Mouse (Mus musculus): ENCODE data around the gene Tesmin.

The Tesmin gene

DNA sequence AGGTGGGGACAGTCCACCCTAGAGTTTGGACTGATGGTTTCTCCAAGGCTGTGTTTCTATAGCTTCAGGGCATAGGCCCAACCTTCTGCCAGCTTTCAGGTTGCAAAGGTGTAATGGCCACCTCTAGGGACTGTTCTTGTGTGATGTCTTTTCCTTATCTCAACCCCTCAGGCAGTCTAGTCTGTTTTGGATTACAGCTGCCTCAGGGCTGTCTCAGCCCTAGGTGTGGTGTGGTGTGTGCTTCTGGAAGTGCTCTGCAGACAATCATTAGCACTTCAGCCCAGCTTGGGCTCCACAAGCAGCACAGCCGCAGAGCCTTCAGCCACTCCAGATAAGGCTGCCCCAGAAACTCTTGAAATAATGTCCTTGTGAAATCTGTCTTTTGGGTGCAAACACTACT, 3.7 kb downstream of the Tesmin start:
- no peak for DNase-seq (ENCODE audit: low read depth, low spot score)

DNA sequence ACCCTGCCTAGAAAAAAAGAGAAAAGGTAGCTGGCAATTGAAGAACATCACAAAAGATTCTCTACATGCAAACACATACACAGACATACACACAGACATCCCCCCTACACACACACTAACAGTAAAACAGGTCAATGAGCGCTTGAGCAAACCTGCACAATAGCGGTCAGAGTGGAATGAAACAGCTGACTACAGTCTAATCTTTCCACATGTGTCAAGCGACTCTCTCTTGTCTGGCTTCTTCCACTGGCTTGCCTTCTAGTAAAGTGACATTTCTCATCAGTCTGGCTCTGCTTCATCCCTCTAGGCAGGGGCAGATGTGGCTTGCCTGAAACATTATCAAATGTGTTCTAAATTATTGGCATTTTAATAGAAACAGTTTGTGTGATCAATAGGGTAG, 5.6 kb downstream of the Tesmin start:
- no peak for DNase-seq (ENCODE audit: low read depth, low spot score)

DNA sequence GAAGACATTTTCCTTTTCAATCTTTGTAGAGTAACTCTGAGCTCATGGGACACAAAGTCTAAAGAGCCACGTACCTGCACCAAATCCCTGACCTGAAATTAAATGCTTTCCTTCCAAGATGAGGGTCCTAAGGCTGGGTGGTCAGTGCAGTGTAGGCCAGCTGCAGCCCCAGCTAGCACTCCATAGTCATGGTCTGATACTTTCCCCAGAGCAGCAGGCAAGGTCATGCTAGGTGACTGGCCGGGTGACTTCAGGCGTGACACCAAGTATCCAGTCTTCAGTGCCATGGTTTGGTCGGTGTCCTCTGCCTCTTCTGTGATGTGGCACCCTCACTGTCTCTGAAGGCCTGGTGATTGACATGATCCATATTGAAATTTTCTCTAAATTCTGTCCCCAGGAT, 11.4 kb downstream of the Tesmin start:
- no peak for DNase-seq (ENCODE audit: low read depth, low spot score)

- DNase-seq (ENCODE audit: low read depth, low spot score), result no peak
Measured at GRCm38 (mm10) chr19:3401504-3401903, 12.8 kb downstream of the Tesmin start.

- no peak for DNase-seq (ENCODE audit: low read depth, low spot score)
Measured at GRCm38 (mm10) chr19:3401943-3402342, 13.3 kb downstream of the Tesmin start.

DNA sequence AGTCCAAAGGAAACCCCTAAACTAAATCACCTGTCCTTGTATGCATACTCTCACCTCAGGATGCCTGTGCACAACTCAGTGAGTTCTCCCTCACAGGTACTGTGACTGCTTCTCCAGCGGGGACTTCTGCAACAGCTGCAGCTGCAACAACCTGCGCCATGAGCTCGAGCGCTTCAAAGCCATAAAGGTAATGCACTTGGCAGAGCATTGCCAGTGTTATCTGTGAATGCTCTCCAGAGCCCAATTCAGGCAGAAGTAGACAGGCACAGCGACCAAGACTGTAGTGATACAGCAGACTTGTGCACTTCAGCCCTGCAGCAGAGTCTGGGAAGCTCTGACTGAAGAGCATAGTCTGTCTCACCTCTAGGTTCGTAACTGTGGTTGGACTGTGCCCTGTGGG, 13.7 kb downstream of the Tesmin start:
- DNase-seq (ENCODE audit: low read depth, low spot score), result no peak

- no peak for DNase-seq (ENCODE audit: low read depth, low spot score)
Measured at GRCm38 (mm10) chr19:3404030-3404429, 15.4 kb downstream of the Tesmin start.

GRCm38 (mm10) chr19:3405531-3406281, 17.0 kb downstream of the Tesmin start:
- DNase-seq (ENCODE audit: low read depth, low spot score), result no peak

DNA sequence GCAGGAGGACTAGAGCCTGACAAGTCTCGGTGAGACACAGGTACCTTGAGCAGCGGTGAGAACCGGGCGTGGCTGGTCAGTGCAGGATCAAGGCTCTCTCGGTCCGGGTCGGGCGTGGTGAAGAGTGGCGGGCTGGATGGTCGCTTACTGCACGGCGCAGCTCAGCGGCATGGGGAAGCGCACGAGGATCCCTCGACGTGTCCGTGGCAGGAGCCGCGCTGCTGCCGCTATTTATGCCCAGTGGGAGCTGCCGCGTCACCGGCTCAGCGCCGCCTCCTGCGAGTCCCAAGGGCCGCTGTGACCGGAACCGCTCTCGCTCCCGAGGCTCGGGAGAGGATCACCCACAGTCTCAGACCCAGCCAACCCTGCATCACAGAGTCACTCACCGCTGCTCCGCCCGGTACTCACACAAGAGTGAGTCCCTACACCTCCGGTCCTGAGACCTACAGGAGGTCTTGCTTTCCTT, 25.6 kb downstream of the Tesmin start, which contains the start of gene Gal:
Gene Gal (minus strand): TSS at position 277 of the 466 bp plus-strand sequence.
- peak; percentile 18 for DNase-seq (ENCODE audit: low read depth, low spot score)

- DNase-seq (ENCODE audit: low read depth, low spot score), result no peak
Measured at GRCm38 (mm10) chr19:3419251-3419650, 30.6 kb downstream of the Tesmin start.

- no peak for DNase-seq (ENCODE audit: low read depth, low spot score)
Measured at GRCm38 (mm10) chr19:3422488-3422887, 33.8 kb downstream of the Tesmin start.

- no peak for DNase-seq (ENCODE audit: low read depth, low spot score)
Measured at GRCm38 (mm10) chr19:3422981-3423380, 34.3 kb downstream of the Tesmin start.

- no peak for DNase-seq (ENCODE audit: low read depth, low spot score)
Measured at GRCm38 (mm10) chr19:3424214-3424613, 35.6 kb downstream of the Tesmin start.

- DNase-seq (ENCODE audit: low read depth, low spot score), result no peak
Measured at GRCm38 (mm10) chr19:3428057-3428830, 39.6 kb downstream of the Tesmin start.

DNA sequence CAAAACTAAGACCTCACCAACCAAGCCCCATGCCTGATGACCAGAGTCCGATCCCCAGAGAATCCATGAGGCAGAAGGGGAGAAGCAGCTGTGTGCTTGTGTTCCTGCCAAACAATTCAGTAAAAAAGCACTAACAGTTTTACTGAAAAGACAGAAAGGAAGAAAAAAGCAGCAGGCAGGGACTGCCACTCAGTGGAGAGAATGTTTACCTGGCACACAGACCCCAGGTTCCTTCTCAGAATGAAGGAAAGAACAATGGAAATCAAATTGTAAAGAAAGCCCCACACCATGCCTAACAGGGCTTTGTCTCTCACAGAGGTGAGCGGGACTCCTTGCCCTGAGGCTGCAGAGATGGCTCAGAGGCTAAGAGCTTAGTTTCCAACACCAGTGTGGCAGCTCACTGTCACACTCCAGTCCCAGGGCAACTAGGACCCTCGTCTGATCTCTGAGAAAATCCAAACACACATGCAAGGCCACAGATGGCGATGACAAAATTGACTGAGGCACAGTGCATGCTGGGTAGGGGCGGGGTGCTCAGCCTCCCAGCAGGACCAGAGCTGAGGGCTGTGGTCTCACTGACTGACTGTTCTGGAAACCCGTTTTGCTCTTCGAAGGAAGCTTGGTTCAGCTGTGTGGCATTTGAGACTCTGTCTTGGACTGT, 40.6 kb downstream of the Tesmin start:
- DNase-seq (ENCODE audit: low read depth, low spot score), result no peak

- no peak for DNase-seq (ENCODE audit: low read depth, low spot score)
Measured at GRCm38 (mm10) chr19:3431066-3431465, 42.4 kb downstream of the Tesmin start.

DNA sequence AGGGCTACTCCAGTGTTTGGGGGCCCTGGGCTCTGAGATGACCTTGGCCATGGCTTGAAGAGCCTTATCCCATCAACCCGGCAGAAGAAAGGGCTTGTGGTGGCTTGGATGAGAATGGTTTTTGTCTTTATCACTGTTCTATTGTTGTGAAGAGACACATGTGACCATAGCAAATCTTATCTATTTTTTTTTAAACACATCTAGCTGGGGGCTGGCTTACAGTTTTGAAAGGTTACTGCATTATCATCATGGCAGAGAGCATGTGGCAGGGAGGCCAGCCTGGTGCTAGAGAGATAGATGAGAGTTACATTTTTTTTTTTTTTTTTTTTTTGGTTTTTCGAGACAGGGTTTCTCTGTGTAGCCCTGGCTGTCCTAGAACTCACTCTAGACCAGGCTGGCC, 43.3 kb downstream of the Tesmin start:
- no peak for DNase-seq (ENCODE audit: low read depth, low spot score)

DNA sequence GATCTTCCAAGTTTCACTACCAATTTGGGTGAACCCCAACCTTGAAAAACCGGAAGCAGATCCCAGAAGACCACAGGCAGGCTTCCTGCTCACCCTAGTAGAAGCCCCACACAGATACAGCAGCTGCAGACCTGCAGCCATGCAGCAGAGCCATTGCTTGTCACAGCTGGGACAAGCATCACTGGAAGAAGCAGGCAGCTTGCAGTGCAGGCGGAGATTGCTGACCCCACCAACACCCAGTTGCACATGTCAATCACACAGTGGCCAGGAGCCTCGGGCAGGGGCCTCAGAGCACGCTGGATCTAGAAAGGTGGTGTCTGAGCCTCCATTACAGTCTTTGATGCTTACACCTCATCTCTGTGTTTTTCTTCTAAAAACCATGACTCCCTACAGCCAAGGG, 45.5 kb downstream of the Tesmin start:
- peak; percentile 14 for DNase-seq (ENCODE audit: low read depth, low spot score)

DNA sequence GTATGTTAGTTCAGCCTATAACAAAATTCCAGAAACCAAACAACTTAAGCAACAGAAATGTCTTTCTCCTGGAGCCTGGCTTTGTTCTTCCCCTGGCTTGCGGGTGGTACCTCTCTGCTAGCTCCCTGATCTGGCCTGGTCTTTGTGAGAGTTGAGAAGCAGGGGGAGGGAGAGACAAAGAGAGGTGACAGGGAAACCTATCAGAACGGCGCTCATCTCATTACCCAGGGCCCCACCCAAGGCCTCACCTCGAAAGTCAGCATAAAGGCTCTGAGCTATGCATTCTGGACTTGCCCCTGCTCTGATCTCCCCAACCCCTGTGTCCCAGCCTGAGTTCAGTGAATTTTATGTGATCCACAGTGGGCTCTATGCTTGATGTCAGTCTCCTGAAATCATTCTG, 46.0 kb downstream of the Tesmin start:
- DNase-seq (ENCODE audit: low read depth, low spot score), result no peak

DNA sequence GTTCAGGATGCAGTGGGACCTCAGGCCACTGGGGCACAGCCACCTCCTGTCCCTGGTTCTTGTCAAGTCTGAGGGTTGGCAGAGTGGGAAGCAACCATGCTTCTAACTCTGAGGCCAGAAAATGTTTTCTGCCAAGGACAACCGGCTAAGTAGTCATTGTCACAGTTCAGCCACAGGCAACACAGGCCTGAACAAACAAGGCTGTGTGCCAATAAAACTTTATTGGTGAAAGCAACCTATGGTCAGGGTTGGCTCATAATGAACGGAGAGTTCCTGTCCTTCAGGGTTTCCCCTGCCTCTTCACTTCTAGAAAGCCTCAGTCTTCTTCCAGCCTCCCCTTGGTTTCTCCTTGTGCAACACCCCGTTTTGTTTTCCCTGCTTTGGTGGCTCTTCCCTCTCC, 47.2 kb downstream of the Tesmin start:
- DNase-seq (ENCODE audit: low read depth, low spot score), result no peak

DNA sequence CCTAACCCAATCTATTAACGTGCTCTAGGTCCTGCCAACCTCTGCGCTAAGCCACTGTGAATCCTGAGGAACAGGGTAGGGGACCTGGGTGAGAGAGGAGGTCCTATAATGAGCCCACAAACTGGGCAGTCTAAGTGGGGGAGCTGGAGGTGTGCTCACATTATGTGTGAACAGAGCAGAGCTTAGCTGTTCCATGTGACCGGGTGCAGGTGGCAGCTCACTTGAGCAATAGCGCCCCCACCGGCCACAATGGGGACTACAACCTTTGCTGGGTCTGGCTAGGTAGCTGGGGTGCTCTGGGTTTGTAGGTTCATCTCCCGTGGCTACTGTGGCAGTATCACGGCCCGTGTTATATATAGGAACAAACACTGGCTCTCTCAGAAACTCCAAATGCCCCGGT, 48.2 kb downstream of the Tesmin start:
- no peak for DNase-seq (ENCODE audit: low read depth, low spot score)

DNA sequence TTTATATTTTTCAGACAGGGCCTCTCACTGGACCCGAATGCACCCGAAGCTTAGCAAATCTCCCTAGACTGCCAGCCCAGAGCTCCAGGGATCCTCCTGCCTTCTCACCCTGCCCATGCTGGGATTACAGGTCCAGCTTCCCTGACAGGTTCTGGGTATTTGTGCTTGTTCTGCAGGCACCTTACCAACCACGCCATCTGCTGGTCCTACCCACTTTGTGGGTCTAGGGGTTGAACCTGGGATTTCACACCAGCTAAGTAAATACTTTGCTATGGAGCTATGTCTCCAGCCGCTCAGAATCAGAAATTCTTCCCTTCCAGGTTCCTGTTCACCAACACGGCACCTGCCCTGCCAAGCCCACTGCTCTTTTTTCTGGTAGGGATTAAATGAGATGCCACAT, 49.3 kb downstream of the Tesmin start:
- DNase-seq (ENCODE audit: low read depth, low spot score), result no peak
